Mouse (Mus musculus): ENCODE measurements around the gene Os9. TPM values are rescaled to one million over a fixed set of nuclear protein-coding genes. Genes with fewer than 3 reads are reported as not detected.

The Os9 gene
- polyA plus RNA-seq, 1 experiment from 2014 or later: 29.5 TPM

- H3K36me3 ChIP-seq (ENCODE audit: control insufficient read depth, insufficient read depth, low read length): peaks cover 4% of the 10 kb centered on the region; the same call in 1 of the 2 replicates
- WGBS: 89% methylated on average over 11 of the region's 11 CpGs
- no peaks in the 10 kb centered on the region for H3K9me3 ChIP-seq (ENCODE audit: control insufficient read depth, low read length)
- no peak overlapping the region for H3K27ac ChIP-seq (replicated peaks; ENCODE audit: low read depth, low read length)
- DNase-seq (ENCODE audit: low spot score) (no peak), ATAC-seq (ENCODE audit: insufficient number of reproducible peaks, low FRiP score, low TSS enrichment, low read depth) (no peak)
- H3K4me2 ChIP-seq (ENCODE audit: low read depth, severe bottlenecking): no peak overlapping the region
- H3K9ac ChIP-seq (ENCODE audit: low read length): no peak overlapping the region
- H3K4me3 ChIP-seq (ENCODE audit: low read depth, low read length): no peak overlapping the region
- no peaks in the 10 kb centered on the region for H3K27me3 ChIP-seq (ENCODE audit: control insufficient read depth, insufficient read depth, low read length)
- peaks cover 4% of the 10 kb centered on the region; the same call in 1 of the 2 replicates for H3K4me1 ChIP-seq (ENCODE audit: control insufficient read depth, insufficient read depth, low read length)
Observed at GRCm38 (mm10) chr10:127118470-127118869, 2.5 kb downstream of the Os9 start.

- Histone ChIP-seq H3K36me3 (ENCODE audit: control insufficient read depth, insufficient read depth, low read length) (peaks cover 4% of the 10 kb centered on the region; the same call in 1 of the 2 replicates), H3K4me3 (ENCODE audit: low read depth, low read length) (no peak overlapping the region), H3K27ac (replicated peaks; ENCODE audit: low read depth, low read length) (no peak overlapping the region), H3K4me2 (ENCODE audit: low read depth, severe bottlenecking) (no peak overlapping the region), H3K9me3 (ENCODE audit: control insufficient read depth, low read length) (no peaks in the 10 kb centered on the region), H3K27me3 (ENCODE audit: control insufficient read depth, insufficient read depth, low read length) (no peaks in the 10 kb centered on the region), H3K4me1 (ENCODE audit: control insufficient read depth, insufficient read depth, low read length) (no peaks in the 10 kb centered on the region), H3K9ac (ENCODE audit: low read length) (no peak overlapping the region)
- DNase-seq (ENCODE audit: low spot score): no peak
- ATAC-seq (ENCODE audit: insufficient number of reproducible peaks, low FRiP score, low TSS enrichment, low read depth): no peak
- 85% methylated on average over 2 of the region's 2 CpGs for WGBS
Observed at GRCm38 (mm10) chr10:127115068-127115467, 5.9 kb downstream of the Os9 start.

- no peak for ATAC-seq (ENCODE audit: insufficient number of reproducible peaks, low FRiP score, low TSS enrichment, low read depth)
- H3K9me3 ChIP-seq (ENCODE audit: control insufficient read depth, low read length): no peaks in the 10 kb centered on the region
- 93% methylated on average over 11 of the region's 11 CpGs for WGBS
- H3K27me3 ChIP-seq (ENCODE audit: control insufficient read depth, insufficient read depth, low read length): no peaks in the 10 kb centered on the region
- H3K9ac ChIP-seq (ENCODE audit: low read length): no peak overlapping the region
- no peak overlapping the region for H3K27ac ChIP-seq (replicated peaks; ENCODE audit: low read depth, low read length)
- H3K4me1 ChIP-seq (ENCODE audit: control insufficient read depth, insufficient read depth, low read length): no peaks in the 10 kb centered on the region
- peaks cover 4% of the 10 kb centered on the region; the same call in 1 of the 2 replicates for H3K36me3 ChIP-seq (ENCODE audit: control insufficient read depth, insufficient read depth, low read length)
- H3K4me2 ChIP-seq (ENCODE audit: low read depth, severe bottlenecking): no peak overlapping the region
- no peak overlapping the region for H3K4me3 ChIP-seq (ENCODE audit: low read depth, low read length)
- no peak for DNase-seq (ENCODE audit: low spot score)
Observed at GRCm38 (mm10) chr10:127114408-127114807, 6.5 kb downstream of the Os9 start.

- WGBS: 88% methylated on average over 15 of the region's 15 CpGs
- Histone ChIP-seq H3K4me1 (ENCODE audit: control insufficient read depth, insufficient read depth, low read length) (no peaks in the 10 kb centered on the region), H3K27me3 (ENCODE audit: control insufficient read depth, insufficient read depth, low read length) (no peaks in the 10 kb centered on the region), H3K4me2 (ENCODE audit: low read depth, severe bottlenecking) (no peak overlapping the region), H3K27ac (replicated peaks; ENCODE audit: low read depth, low read length) (no peak overlapping the region), H3K36me3 (ENCODE audit: control insufficient read depth, insufficient read depth, low read length) (no peaks in the 10 kb centered on the region), H3K4me3 (ENCODE audit: low read depth, low read length) (no peak overlapping the region), H3K9me3 (ENCODE audit: control insufficient read depth, low read length) (no peaks in the 10 kb centered on the region), H3K9ac (ENCODE audit: low read length) (no peak overlapping the region)
- DNase-seq (ENCODE audit: low spot score) (no peak), ATAC-seq (ENCODE audit: insufficient number of reproducible peaks, low FRiP score, low TSS enrichment, low read depth) (no peak)
Observed at GRCm38 (mm10) chr10:127111001-127111887, 9.7 kb downstream of the Os9 start.

- no peaks in the 10 kb centered on the region for H3K4me1 ChIP-seq (ENCODE audit: control insufficient read depth, insufficient read depth, low read length)
- no peak overlapping the region for H3K4me3 ChIP-seq (ENCODE audit: low read depth, low read length)
- no peak overlapping the region for H3K9ac ChIP-seq (ENCODE audit: low read length)
- no peaks in the 10 kb centered on the region for H3K36me3 ChIP-seq (ENCODE audit: control insufficient read depth, insufficient read depth, low read length)
- no peaks in the 10 kb centered on the region for H3K27me3 ChIP-seq (ENCODE audit: control insufficient read depth, insufficient read depth, low read length)
- WGBS: 76% methylated on average over 3 of the region's 3 CpGs
- ATAC-seq (ENCODE audit: insufficient number of reproducible peaks, low FRiP score, low TSS enrichment, low read depth) (no peak), DNase-seq (ENCODE audit: low spot score) (no peak)
- H3K9me3 ChIP-seq (ENCODE audit: control insufficient read depth, low read length): no peaks in the 10 kb centered on the region
- H3K4me2 ChIP-seq (ENCODE audit: low read depth, severe bottlenecking): no peak overlapping the region
- H3K27ac ChIP-seq (replicated peaks; ENCODE audit: low read depth, low read length): no peak overlapping the region
Observed at GRCm38 (mm10) chr10:127108262-127108583, 12.7 kb downstream of the Os9 start.

- Histone ChIP-seq H3K4me1 (ENCODE audit: control insufficient read depth, insufficient read depth, low read length) (no peaks in the 10 kb centered on the region), H3K4me2 (ENCODE audit: low read depth, severe bottlenecking) (no peak overlapping the region), H3K27me3 (ENCODE audit: control insufficient read depth, insufficient read depth, low read length) (no peaks in the 10 kb centered on the region), H3K36me3 (ENCODE audit: control insufficient read depth, insufficient read depth, low read length) (no peaks in the 10 kb centered on the region), H3K27ac (replicated peaks; ENCODE audit: low read depth, low read length) (no peak overlapping the region), H3K9me3 (ENCODE audit: control insufficient read depth, low read length) (no peaks in the 10 kb centered on the region), H3K4me3 (ENCODE audit: low read depth, low read length) (no peak overlapping the region), H3K9ac (ENCODE audit: low read length) (no peak overlapping the region)
- 84% methylated on average over 16 of the region's 16 CpGs for WGBS
- ATAC-seq (ENCODE audit: insufficient number of reproducible peaks, low FRiP score, low TSS enrichment, low read depth) (no peak), DNase-seq (ENCODE audit: low spot score) (no peak)
Observed at GRCm38 (mm10) chr10:127107563-127108261, 13.2 kb downstream of the Os9 start.

- WGBS: 83% methylated on average over 7 of the region's 7 CpGs
- no peak overlapping the region for H3K9ac ChIP-seq (ENCODE audit: low read length)
- no peaks in the 10 kb centered on the region for H3K36me3 ChIP-seq (ENCODE audit: control insufficient read depth, insufficient read depth, low read length)
Observed at GRCm38 (mm10) chr10:127103631-127104030, 17.3 kb downstream of the Os9 start.

GRCm38 (mm10) chr10:127101151-127101550 lies 19.8 kb downstream of the Os9 start:
- 91% methylated on average over 6 of the region's 6 CpGs for WGBS
- H3K4me3 ChIP-seq (ENCODE audit: low read depth, low read length): no peak overlapping the region
- no peak overlapping the region for H3K27ac ChIP-seq (replicated peaks; ENCODE audit: low read depth, low read length)
- H3K4me2 ChIP-seq (ENCODE audit: low read depth, severe bottlenecking): no peak overlapping the region
- no peaks in the 10 kb centered on the region for H3K4me1 ChIP-seq (ENCODE audit: control insufficient read depth, insufficient read depth, low read length)
- H3K27me3 ChIP-seq (ENCODE audit: control insufficient read depth, insufficient read depth, low read length): no peaks in the 10 kb centered on the region
- H3K9ac ChIP-seq (ENCODE audit: low read length): no peak overlapping the region
- no peaks in the 10 kb centered on the region for H3K9me3 ChIP-seq (ENCODE audit: control insufficient read depth, low read length)
- no peak for ATAC-seq (ENCODE audit: insufficient number of reproducible peaks, low FRiP score, low TSS enrichment, low read depth)
- peaks cover 11% of the 10 kb centered on the region; the same call in 1 of the 2 replicates for H3K36me3 ChIP-seq (ENCODE audit: control insufficient read depth, insufficient read depth, low read length)
- DNase-seq (ENCODE audit: low spot score): no peak

More at GRCm38 (mm10) chr10:127103631-127104030, 17.3 kb downstream of the Os9 start:
- no peaks in the 10 kb centered on the region for H3K4me1 ChIP-seq (ENCODE audit: control insufficient read depth, insufficient read depth, low read length)
- H3K4me3 ChIP-seq (ENCODE audit: low read depth, low read length): no peak overlapping the region
- no peak overlapping the region for H3K27ac ChIP-seq (replicated peaks; ENCODE audit: low read depth, low read length)
- H3K4me2 ChIP-seq (ENCODE audit: low read depth, severe bottlenecking): no peak overlapping the region
- no peak for DNase-seq (ENCODE audit: low spot score)
- no peak for ATAC-seq (ENCODE audit: insufficient number of reproducible peaks, low FRiP score, low TSS enrichment, low read depth)
- no peaks in the 10 kb centered on the region for H3K9me3 ChIP-seq (ENCODE audit: control insufficient read depth, low read length)
- no peaks in the 10 kb centered on the region for H3K27me3 ChIP-seq (ENCODE audit: control insufficient read depth, insufficient read depth, low read length)

Data from limb, embryonic 11.5 days (tissue).